Comparison of ENCODE assay signal across 9 mouse cellular contexts in the genomic region with DNA sequence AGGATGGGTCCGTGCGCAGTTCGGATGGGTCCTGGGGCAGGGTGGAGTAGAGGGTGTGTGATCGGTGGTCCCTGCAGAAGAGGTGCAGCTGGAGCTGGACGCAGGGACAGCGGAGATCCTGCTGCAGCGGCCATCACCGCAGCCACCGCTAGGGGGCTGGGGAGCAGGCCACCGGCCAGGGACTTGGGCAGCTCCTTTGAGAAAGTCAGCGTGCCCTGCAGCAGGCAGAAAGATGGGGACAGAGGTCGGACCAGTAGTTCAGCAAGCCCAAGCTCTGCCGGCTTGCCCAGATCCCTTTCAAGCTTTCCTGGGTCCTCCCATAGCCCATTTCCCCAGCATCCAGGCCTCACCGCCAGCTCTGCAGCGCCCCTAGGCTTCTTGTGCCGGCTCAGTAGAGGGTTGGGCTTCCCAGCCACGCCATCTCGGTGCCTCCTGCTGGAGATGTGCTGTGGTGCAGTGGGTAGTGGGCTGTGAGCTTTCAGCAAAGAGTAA. TPM values are rescaled to one million over a fixed set of nuclear protein-coding genes. Genes with fewer than 3 reads are reported as not detected.
DNase-seq lines count a peak whose midpoint lies in the region; ATAC-seq and TF ChIP-seq lines count a peak whose summit lies in the region.
"Had no signal": no experiment of that assay in that cellular context is flagged by ENCODE, and none has a peak within 500 bp of the region (broad histone marks: within the 10 kb centered on the region; RNA-seq: fewer than 3 reads in every experiment).

No protein-coding gene starts in this region.

- peak; percentile 58 for ATAC-seq in embryonic facial prominence, embryonic 11.5 days (replicated peaks; ENCODE audit: insufficient number of reproducible peaks, low FRiP score, low TSS enrichment, low read depth)
- ATAC-seq in liver, embryonic 16.5 days (ENCODE audit: low read depth): peak; percentile 26
- peak; percentile 65 for ATAC-seq in neural tube, embryonic 15.5 days (ENCODE audit: low FRiP score)

- no peak overlapping the region for H3ac ChIP-seq in C2C12 (ENCODE audit: control insufficient read depth, insufficient read length, low read depth)

- peak overlapping the region; percentile 55 for H3K4me2 ChIP-seq in embryonic facial prominence, embryonic 11.5 days (ENCODE audit: low read depth, low read length)
- no peak overlapping the region for H3K4me2 ChIP-seq in liver, embryonic 16.5 days (ENCODE audit: low read depth, low read length)
- peak overlapping the region; percentile 53 for H3K4me2 ChIP-seq in neural tube, embryonic 15.5 days

- peaks cover 3% of the 10 kb centered on the region for H3K36me3 ChIP-seq in C2C12 (ENCODE audit: control insufficient read depth, insufficient read depth)
- H3K36me3 ChIP-seq in embryonic facial prominence, embryonic 11.5 days (replicated peaks; ENCODE audit: control insufficient read depth, insufficient read depth, low read depth, low read length): peaks cover 7% of the 10 kb centered on the region
- H3K36me3 ChIP-seq in heart, embryonic 10.5 days: peaks cover 39% of the 10 kb centered on the region
- H3K36me3 ChIP-seq in liver, embryonic 16.5 days (ENCODE audit: control insufficient read depth, insufficient read depth): no peaks in the 10 kb centered on the region
- peaks cover 37% of the 10 kb centered on the region for H3K36me3 ChIP-seq in neural tube, embryonic 15.5 days

- peak; percentile 61 for DNase-seq in adrenal gland, adult 8-10 months
- DNase-seq in embryonic facial prominence, embryonic 11.5 days (ENCODE audit: low spot score): peak; percentile 84
- peak; percentile 91 for DNase-seq in heart, embryonic 10.5 days (ENCODE audit: low spot score)
- DNase-seq in kidney, adult 8-10 months: peak; percentile 67 to 80
- DNase-seq in thymus, postnatal 36 days: no peak

- peak overlapping the region; percentile 2 for H3K9ac ChIP-seq in embryonic facial prominence, embryonic 11.5 days (replicated peaks; ENCODE audit: low read length)
- no peak overlapping the region for H3K9ac ChIP-seq in liver, embryonic 16.5 days (ENCODE audit: low read depth, low read length)
- H3K9ac ChIP-seq in neural tube, embryonic 15.5 days (replicated peaks): 0 out of 2 replicates have a peak overlapping the region, but pooled peaks have one; percentile 17

- no peaks in the 10 kb centered on the region for H3K79me3 ChIP-seq in C2C12 (ENCODE audit: low read depth)

- H3K27ac ChIP-seq in embryonic facial prominence, embryonic 11.5 days (replicated peaks; ENCODE audit: low read depth, low read length): no peak overlapping the region; the same call in 1 of the 2 replicates
- peak overlapping the region; percentile 64 for H3K27ac ChIP-seq in heart, embryonic 10.5 days
- no peak overlapping the region for H3K27ac ChIP-seq in liver, embryonic 16.5 days (ENCODE audit: low read length)
- H3K27ac ChIP-seq in neural tube, embryonic 15.5 days (replicated peaks): 0 out of 2 replicates have a peak overlapping the region, but pooled peaks have one; percentile 45

- H3K4me1 ChIP-seq in embryonic facial prominence, embryonic 11.5 days (ENCODE audit: control insufficient read depth, insufficient read depth, low read length): peaks cover 2% of the 10 kb centered on the region
- peaks cover 35% of the 10 kb centered on the region for H3K4me1 ChIP-seq in heart, embryonic 10.5 days
- H3K4me1 ChIP-seq in liver, embryonic 16.5 days (ENCODE audit: control insufficient read depth, low read depth, low read length): peaks cover 9% of the 10 kb centered on the region
- H3K4me1 ChIP-seq in neural tube, embryonic 15.5 days: peaks cover 42% of the 10 kb centered on the region

- no peaks in the 10 kb centered on the region for H3K79me2 ChIP-seq in C2C12 (ENCODE audit: control insufficient read depth, insufficient read depth)

- WGBS in embryonic facial prominence, embryonic 11.5 days: 3% methylated on average over 18 of the region's 18 CpGs
- WGBS in heart, embryonic 10.5 days: 2% methylated on average over 18 of the region's 18 CpGs
- 34% methylated on average over 18 of the region's 18 CpGs for WGBS in liver, embryonic 16.5 days (ENCODE audit: insufficient replicate concordance)
- WGBS in neural tube, embryonic 15.5 days: 4% methylated on average over 18 of the region's 18 CpGs

- H3K9me3 ChIP-seq in embryonic facial prominence, embryonic 11.5 days (replicated peaks; ENCODE audit: control insufficient read depth, low read length): no peaks in the 10 kb centered on the region
- no peaks in the 10 kb centered on the region for H3K9me3 ChIP-seq in heart, embryonic 10.5 days
- H3K9me3 ChIP-seq in liver, embryonic 16.5 days (replicated peaks; ENCODE audit: control insufficient read depth, low read length): no peaks in the 10 kb centered on the region
- no peaks in the 10 kb centered on the region for H3K9me3 ChIP-seq in neural tube, embryonic 15.5 days (replicated peaks)

- no peak overlapping the region for H3K4me3 ChIP-seq in C2C12 (ENCODE audit: insufficient read depth, poor library complexity, severe bottlenecking)
- peak overlapping the region; percentile 25 for H3K4me3 ChIP-seq in embryonic facial prominence, embryonic 11.5 days (ENCODE audit: low read depth, low read length)
- peak overlapping the region; percentile 57 for H3K4me3 ChIP-seq in heart, embryonic 10.5 days
- no peak overlapping the region for H3K4me3 ChIP-seq in liver, embryonic 16.5 days (ENCODE audit: low read depth, low read length)
- H3K4me3 ChIP-seq in neural tube, embryonic 15.5 days (replicated peaks): peak overlapping the region; percentile 15

- no peaks in the 10 kb centered on the region for H3K27me3 ChIP-seq in C2C12 (ENCODE audit: control insufficient read depth, insufficient read depth, insufficient read length)
- H3K27me3 ChIP-seq in embryonic facial prominence, embryonic 11.5 days (ENCODE audit: control insufficient read depth, insufficient read depth, low read length): no peaks in the 10 kb centered on the region
- H3K27me3 ChIP-seq in heart, embryonic 10.5 days (ENCODE audit: insufficient read depth, poor library complexity, severe bottlenecking): peaks cover 13% of the 10 kb centered on the region; the same call in 1 of the 2 replicates
- no peaks in the 10 kb centered on the region for H3K27me3 ChIP-seq in liver, embryonic 16.5 days (ENCODE audit: control insufficient read depth, insufficient read depth, low read depth, low read length)
- no peaks in the 10 kb centered on the region for H3K27me3 ChIP-seq in neural tube, embryonic 15.5 days (replicated peaks)

- TF ChIP-seq CTCF in C2C12 (IDR thresholded peaks at IDR 0.05; ENCODE audit: control insufficient read depth, insufficient read depth, insufficient read length): peak; percentile 97

TF ChIP-seq in C2C12, 6 proteins besides CTCF, POLR2A, EP300 and RAD21:
- TF ChIP-seq MYOG (IDR thresholded peaks at IDR 0.05; ENCODE audit: control insufficient read depth, extremely low read depth, insufficient read length): no peak
- no peak for TF ChIP-seq CEBPB (IDR thresholded peaks at IDR 0.05; ENCODE audit: low read depth)
- TF ChIP-seq FOSL1 (IDR thresholded peaks at IDR 0.05; ENCODE audit: insufficient read depth, low read length, poor library complexity, severe bottlenecking): no peak

RNA-seq across cellular contexts. Expression of gene Gpr84, which starts 4.6 kb away (rescaled TPM):
- not detected for polyA plus RNA-seq in C2C12 (2012; fragmentation: generic; extraction: Trizol)
- total RNA-seq in adrenal gland, adult 8-10 months (2022): not detected
- not detected in 2 replicates for polyA plus RNA-seq in embryonic facial prominence, embryonic 11.5 days (2014; fragmentation: Nextera tagmentation; extraction: Ambion mirVana)
- 0.35 TPM in 1 of 2 replicates, not detected in the other for polyA plus RNA-seq in heart, embryonic 10.5 days (2016; fragmentation: Nextera tagmentation; extraction: Ambion mirVana)
- 1.0 and 1.1 TPM in 2 replicates for polyA plus RNA-seq in liver, embryonic 16.5 days (2015; fragmentation: Nextera tagmentation; extraction: Ambion mirVana)
- polyA plus RNA-seq in neural tube, embryonic 15.5 days (2015; fragmentation: Nextera tagmentation; extraction: Ambion mirVana): 0.33 and 0.60 TPM in 2 replicates
- total RNA-seq: neutrophil, adult 5-6 weeks had no signal

RNA-seq across cellular contexts. Expression of gene Zfp385a, which starts 24.8 kb away (rescaled TPM):
- 21.2 TPM for polyA plus RNA-seq in C2C12 (2012; fragmentation: generic; extraction: Trizol)
- 10 to 100 TPM; 13.4 to 21.9 (median 19.1) TPM for total RNA-seq in adrenal gland, adult 8-10 months (2022)
- polyA plus RNA-seq in embryonic facial prominence, embryonic 11.5 days (2014; fragmentation: Nextera tagmentation; extraction: Ambion mirVana): 12.2 and 16.6 TPM in 2 replicates
- polyA plus RNA-seq in heart, embryonic 10.5 days (2016; fragmentation: Nextera tagmentation; extraction: Ambion mirVana): 8.9 and 15.8 TPM in 2 replicates
- polyA plus RNA-seq in liver, embryonic 16.5 days (2015; fragmentation: Nextera tagmentation; extraction: Ambion mirVana): 5.5 and 7.0 TPM in 2 replicates
- 18.6 and 19.9 TPM in 2 replicates for polyA plus RNA-seq in neural tube, embryonic 15.5 days (2015; fragmentation: Nextera tagmentation; extraction: Ambion mirVana)

RNA-seq across cellular contexts. Expression of gene Copz1, which starts 42.5 kb away (rescaled TPM):
- polyA plus RNA-seq in C2C12 (2012; fragmentation: generic; extraction: Trizol): 191 TPM
- 100 to 1,000 TPM; 156 to 167 (median 161) TPM for total RNA-seq in adrenal gland, adult 8-10 months (2022)
- polyA plus RNA-seq in embryonic facial prominence, embryonic 11.5 days (2014; fragmentation: Nextera tagmentation; extraction: Ambion mirVana): 327 and 331 TPM in 2 replicates
- 220 and 264 TPM in 2 replicates for polyA plus RNA-seq in heart, embryonic 10.5 days (2016; fragmentation: Nextera tagmentation; extraction: Ambion mirVana)
- 194 TPM in 2 replicates for polyA plus RNA-seq in liver, embryonic 16.5 days (2015; fragmentation: Nextera tagmentation; extraction: Ambion mirVana)
- polyA plus RNA-seq in neural tube, embryonic 15.5 days (2015; fragmentation: Nextera tagmentation; extraction: Ambion mirVana): 190 and 207 TPM in 2 replicates

RNA-seq across cellular contexts. Expression of gene Itga5, which starts 51.5 kb away (rescaled TPM):
- 104 TPM for polyA plus RNA-seq in C2C12 (2012; fragmentation: generic; extraction: Trizol)
- total RNA-seq in adrenal gland, adult 8-10 months (2022): 10 to 100 TPM; 29.5 to 36.7 (median 34.0) TPM
- polyA plus RNA-seq in embryonic facial prominence, embryonic 11.5 days (2014; fragmentation: Nextera tagmentation; extraction: Ambion mirVana): 24.6 and 29.6 TPM in 2 replicates
- 60.6 and 98.7 TPM in 2 replicates for polyA plus RNA-seq in heart, embryonic 10.5 days (2016; fragmentation: Nextera tagmentation; extraction: Ambion mirVana)
- polyA plus RNA-seq in liver, embryonic 16.5 days (2015; fragmentation: Nextera tagmentation; extraction: Ambion mirVana): 18.4 and 19.6 TPM in 2 replicates
- polyA plus RNA-seq in neural tube, embryonic 15.5 days (2015; fragmentation: Nextera tagmentation; extraction: Ambion mirVana): 7.2 and 12.7 TPM in 2 replicates

RNA-seq across cellular contexts. Expression of gene Nfe2, which starts 56.9 kb away (rescaled TPM):
- 0.25 TPM for polyA plus RNA-seq in C2C12 (2012; fragmentation: generic; extraction: Trizol)
- total RNA-seq in adrenal gland, adult 8-10 months (2022): under 1 TPM in 3 of 4 experiments, not detected in 1; 0.24 to 0.44 (median 0.37) TPM
- 5.4 and 8.0 TPM in 2 replicates for polyA plus RNA-seq in embryonic facial prominence, embryonic 11.5 days (2014; fragmentation: Nextera tagmentation; extraction: Ambion mirVana)
- 15.2 and 19.4 TPM in 2 replicates for polyA plus RNA-seq in heart, embryonic 10.5 days (2016; fragmentation: Nextera tagmentation; extraction: Ambion mirVana)
- 202 and 220 TPM in 2 replicates for polyA plus RNA-seq in liver, embryonic 16.5 days (2015; fragmentation: Nextera tagmentation; extraction: Ambion mirVana)
- polyA plus RNA-seq in neural tube, embryonic 15.5 days (2015; fragmentation: Nextera tagmentation; extraction: Ambion mirVana): 0.99 and 4.6 TPM in 2 replicates

Comparison
In these comparisons a context has a peak if more than half of its experiments do, and no peak if none do; other contexts are left out.
1. H3K4me3 ChIP-seq: peak in embryonic facial prominence, embryonic 11.5 days (single experiment), heart, embryonic 10.5 days (single experiment) and neural tube, embryonic 15.5 days (single experiment); none in C2C12 (single experiment) and liver, embryonic 16.5 days (single experiment).
2. DNase-seq: peak in adrenal gland, adult 8-10 months (single experiment), embryonic facial prominence, embryonic 11.5 days (single experiment), heart, embryonic 10.5 days (single experiment) and kidney, adult 8-10 months (2 of 2); none in thymus, postnatal 36 days (0 of 2).
3. H3K27ac ChIP-seq: peak in heart, embryonic 10.5 days (single experiment) and neural tube, embryonic 15.5 days (single experiment); none in embryonic facial prominence, embryonic 11.5 days (single experiment) and liver, embryonic 16.5 days (single experiment).
4. Peak in every context shown above with its lines, with median percentiles within 50 percentile points of each other: ATAC-seq.